Mouse (Mus musculus): ENCODE data around the gene Mapk6.
"Not testable (repeated sequence)": the region's sequence is repeated elsewhere in the genome, so short reads cannot be mapped to it uniquely, and the experiment has no call there.

Mapk6 gene

GRCm38 (mm10) chr9:75378774-75379173 lies 31.0 kb downstream of the Mapk6 start:
- no peak for DNase-seq

GRCm38 (mm10) chr9:75376428-75376827 lies 33.4 kb downstream of the Mapk6 start:
- no peak for DNase-seq

GRCm38 (mm10) chr9:75375606-75376005 lies 34.2 kb downstream of the Mapk6 start:
- DNase-seq = no peak

- no peak for DNase-seq
Observed at GRCm38 (mm10) chr9:75368779-75369178, 41.0 kb downstream of the Mapk6 start.

GRCm38 (mm10) chr9:75366191-75366590 lies 43.6 kb downstream of the Mapk6 start:
- DNase-seq = no peak

- DNase-seq = no peak
Observed at GRCm38 (mm10) chr9:75365195-75365594, 44.6 kb downstream of the Mapk6 start.

- not testable (repeated sequence) for DNase-seq
Observed at GRCm38 (mm10) chr9:75363702-75364101, 46.1 kb downstream of the Mapk6 start.

- DNase-seq = no peak
Observed at GRCm38 (mm10) chr9:75363001-75363400, 46.8 kb downstream of the Mapk6 start.

GRCm38 (mm10) chr9:75362201-75362600 lies 47.6 kb downstream of the Mapk6 start:
- no peak for DNase-seq

- DNase-seq = peak; percentile 70
Observed at GRCm38 (mm10) chr9:75361699-75362098, 48.1 kb downstream of the Mapk6 start.

GRCm38 (mm10) chr9:75357087-75357654 lies 52.6 kb downstream of the Mapk6 start:
- no peak for DNase-seq

GRCm38 (mm10) chr9:75355783-75356182 lies 54.0 kb downstream of the Mapk6 start:
- no peak for DNase-seq

GRCm38 (mm10) chr9:75353094-75353493 lies 56.7 kb downstream of the Mapk6 start:
- no peak for DNase-seq

- DNase-seq = no peak
Observed at GRCm38 (mm10) chr9:75348641-75349040, 61.2 kb downstream of the Mapk6 start.

GRCm38 (mm10) chr9:75348066-75348465 lies 61.7 kb downstream of the Mapk6 start:
- no peak for DNase-seq

- DNase-seq = no peak
Observed at GRCm38 (mm10) chr9:75347458-75347857, 62.3 kb downstream of the Mapk6 start, which contains the start of gene Bcl2l10. Bcl2l10 (plus strand) TSS chr9:75347758.

- DNase-seq = no peak
Observed at GRCm38 (mm10) chr9:75342433-75342832, 67.4 kb downstream of the Mapk6 start.

GRCm38 (mm10) chr9:75338016-75338415 lies 71.8 kb downstream of the Mapk6 start:
- DNase-seq = no peak

- DNase-seq = no peak
Observed at GRCm38 (mm10) chr9:75334440-75334839, 75.4 kb downstream of the Mapk6 start.

GRCm38 (mm10) chr9:75330821-75331220 lies 79.0 kb downstream of the Mapk6 start:
- DNase-seq = no peak

GRCm38 (mm10) chr9:75328047-75328446 lies 81.8 kb downstream of the Mapk6 start:
- no peak for DNase-seq

GRCm38 (mm10) chr9:75322099-75322885 lies 87.5 kb downstream of the Mapk6 start:
- DNase-seq = no peak

- DNase-seq = no peak
Observed at GRCm38 (mm10) chr9:75319365-75319764, 90.4 kb downstream of the Mapk6 start.
